Mouse (Mus musculus) stomach, postnatal 0 days (tissue): Measurements from ENCODE around the gene Dpf3. TPM values are rescaled to one million over a fixed set of nuclear protein-coding genes. Genes with fewer than 3 reads are reported as not detected.

ENCODE experiments used
- ATAC-seq: fragments of 200-750 bp; cut with Nextera tagmentation; 2 replicates; pipeline ENCODE4 v1.8.0; 2017; ENCODE audit not compliant: low FRiP score, low TSS enrichment
- DNase-seq: peaks from one replicate; pipeline ENCODE4 v3.0.0-alpha.2; 2016; ENCODE audit warnings: low spot score
- H3K27ac ChIP-seq: fragments of 300-500 bp; sonication (generic); replicated peaks from 2 replicates; pipeline ENCODE4 v1.5.1; 2014; ENCODE audit warnings: mild to moderate bottlenecking, control low read depth
- H3K27me3 ChIP-seq: fragments of 300-500 bp; sonication (generic); 2 replicates; pipeline ENCODE4 v1.6.1; 2014; ENCODE audit warnings: low read length; ENCODE audit not compliant: control insufficient read depth, insufficient read depth
- H3K36me3 ChIP-seq: fragments of 300-500 bp; sonication (generic); 2 replicates; pipeline ENCODE4 v1.6.1; 2014; ENCODE audit warnings: low read length, mixed read lengths; ENCODE audit not compliant: control insufficient read depth, insufficient read depth
- H3K4me1 ChIP-seq: fragments of 300-500 bp; sonication (generic); replicated peaks from 2 replicates; pipeline ENCODE4 v1.6.1; 2014; ENCODE audit warnings: antibody characterized with exemption; ENCODE audit not compliant: control insufficient read depth, insufficient read depth
- H3K4me2 ChIP-seq: fragments of 300-500 bp; sonication (generic); replicated peaks from 2 replicates; pipeline ENCODE4 v1.6.1; 2014; ENCODE audit warnings: low read depth, mild to moderate bottlenecking, control low read depth, moderate library complexity
- H3K4me3 ChIP-seq: fragments of 300-500 bp; sonication (generic); 2 replicates; pipeline ENCODE4 v1.5.1; 2014; ENCODE audit warnings: low read depth, low read length, control low read depth
- H3K9ac ChIP-seq: fragments of 300-500 bp; sonication (generic); 2 replicates; pipeline ENCODE4 v1.6.1; 2014; ENCODE audit warnings: mild to moderate bottlenecking, low read length, control low read depth, mixed read lengths
- H3K9me3 ChIP-seq: fragments of 300-500 bp; sonication (generic); 2 replicates; pipeline ENCODE4 v1.6.1; 2016; ENCODE audit warnings: low read length; ENCODE audit not compliant: control insufficient read depth
- CTCF ChIP-seq: IDR thresholded peaks from 2 replicates; pipeline ENCODE4 v1.5.1; 2016; ENCODE audit warnings: antibody characterized with exemption, low read depth, mild to moderate bottlenecking, moderate library complexity
- EP300 ChIP-seq: optimal IDR thresholded peaks from 2 replicates; pipeline ENCODE3; 2016; ENCODE audit warnings: antibody characterized with exemption
- WGBS: fragments of 180-500 bp; shearing (Covaris S2); extraction: QIAGEN DNeasy Blood & Tissue Kit; methylation state at CpG from one replicate; pipeline ENCODE4 v1.1.7; 2014; 5-methylcytosine and 5-hydroxymethylcytosine counted together
- polyA plus RNA-seq: library from polyadenylated mRNA; unstranded; fragments of >200 nt; fragmentation: Nextera tagmentation; extraction: Ambion mirVana; gene quantifications from 2 replicates; pipeline ENCODE4 v1.2.1, GENCODE M21; 2015

Dpf3 gene
- polyA plus RNA-seq, 1 experiment from 2014 or later = 3.0 TPM

GRCm38 (mm10) chr12:83283591-83284320, 203.8 kb downstream of the Dpf3 start:
- TF ChIP-seq CTCF = no peak
- no peak for TF ChIP-seq EP300
- H3K27me3 ChIP-seq = no peaks in the 10 kb centered on the region
- H3K4me1 ChIP-seq = no peaks in the 10 kb centered on the region
- no peaks in the 10 kb centered on the region for H3K9me3 ChIP-seq
- ATAC-seq (no peak), DNase-seq (no peak)
- no peak overlapping the region for H3K4me2 ChIP-seq
- WGBS = 93% methylated on average over 6 of the region's 6 CpGs
- no peaks in the 10 kb centered on the region for H3K36me3 ChIP-seq
- H3K9ac ChIP-seq = no peak overlapping the region
- no peak overlapping the region for H3K27ac ChIP-seq
- no peak overlapping the region for H3K4me3 ChIP-seq

GRCm38 (mm10) chr12:83277537-83278441, 209.7 kb downstream of the Dpf3 start:
- ATAC-seq = no peak
- Histone ChIP-seq H3K4me2 (no peak overlapping the region), H3K4me1 (no peaks in the 10 kb centered on the region), H3K36me3 (no peaks in the 10 kb centered on the region), H3K9me3 (no peaks in the 10 kb centered on the region), H3K27ac (no peak overlapping the region), H3K27me3 (no peaks in the 10 kb centered on the region), H3K4me3 (no peak overlapping the region), H3K9ac (no peak overlapping the region)
- TF ChIP-seq CTCF = no peak
- WGBS = 66% methylated on average over 11 of the region's 11 CpGs
- no peak for DNase-seq

- Histone ChIP-seq H3K9me3 (no peaks in the 10 kb centered on the region), H3K27ac (no peak overlapping the region), H3K4me3 (no peak overlapping the region), H3K4me1 (no peaks in the 10 kb centered on the region), H3K36me3 (no peaks in the 10 kb centered on the region), H3K27me3 (no peaks in the 10 kb centered on the region), H3K9ac (no peak overlapping the region), H3K4me2 (no peak overlapping the region)
- TF ChIP-seq EP300 = no peak
- no peak for TF ChIP-seq CTCF
- DNase-seq (no peak), ATAC-seq (no peak)
- 88% methylated on average over 3 of the region's 3 CpGs for WGBS
Observed at GRCm38 (mm10) chr12:83271215-83271614, 216.3 kb downstream of the Dpf3 start.

GRCm38 (mm10) chr12:83268504-83268922, 219.0 kb downstream of the Dpf3 start:
- DNase-seq = peak; percentile 27
- peak overlapping the region; percentile 35 for H3K4me2 ChIP-seq
- no peaks in the 10 kb centered on the region for H3K36me3 ChIP-seq
- no peaks in the 10 kb centered on the region for H3K27me3 ChIP-seq
- no peaks in the 10 kb centered on the region for H3K9me3 ChIP-seq
- 34% methylated on average over 11 of the region's 11 CpGs for WGBS
- peak; percentile 66; the same call in 1 of the 2 replicates for ATAC-seq
- H3K4me1 ChIP-seq = no peaks in the 10 kb centered on the region
- peak overlapping the region; percentile 35; the same call in 1 of the 2 replicates for H3K27ac ChIP-seq
- TF ChIP-seq CTCF (no peak), EP300 (no peak)
- no peak overlapping the region for H3K4me3 ChIP-seq
- no peak overlapping the region for H3K9ac ChIP-seq

- TF ChIP-seq EP300 (no peak), CTCF (no peak)
- H3K36me3 ChIP-seq = no peaks in the 10 kb centered on the region
- no peaks in the 10 kb centered on the region for H3K9me3 ChIP-seq
- no peak overlapping the region for H3K4me2 ChIP-seq
- H3K27me3 ChIP-seq = 0 out of 2 replicates have a peak, but pooled peaks cover 2% of the 10 kb centered on the region
- no peak overlapping the region for H3K9ac ChIP-seq
- no peak overlapping the region for H3K27ac ChIP-seq
- H3K4me1 ChIP-seq = no peaks in the 10 kb centered on the region
- WGBS = 45% methylated on average over 2 of the region's 2 CpGs
- DNase-seq (no peak), ATAC-seq (no peak)
- H3K4me3 ChIP-seq = no peak overlapping the region
Observed at GRCm38 (mm10) chr12:83260540-83260939, 227.0 kb downstream of the Dpf3 start.

- H3K9me3 ChIP-seq = no peaks in the 10 kb centered on the region
- no peak overlapping the region for H3K4me2 ChIP-seq
- no peak for ATAC-seq
- H3K27ac ChIP-seq = no peak overlapping the region
- WGBS = 83% methylated on average over 4 of the region's 4 CpGs
- no peak for DNase-seq
- no peak for TF ChIP-seq EP300
- TF ChIP-seq CTCF = no peak
- H3K27me3 ChIP-seq = no peaks in the 10 kb centered on the region
- no peaks in the 10 kb centered on the region for H3K36me3 ChIP-seq
- H3K4me1 ChIP-seq = no peaks in the 10 kb centered on the region
- no peak overlapping the region for H3K9ac ChIP-seq
- H3K4me3 ChIP-seq = no peak overlapping the region
Observed at GRCm38 (mm10) chr12:83254399-83254798, 233.1 kb downstream of the Dpf3 start.
